Mouse (Mus musculus) ES-Bruce4 (cell line): ENCODE measurements around the gene Camkk1.

ENCODE experiments used
- CTCF ChIP-seq: IDR thresholded peaks from one replicate; pipeline ENCODE4 v1.8.1; 2011; ENCODE audit warnings: low read depth, low read length
- EP300 ChIP-seq: IDR thresholded peaks from 2 replicates; pipeline ENCODE4 v1.6.1; 2011; ENCODE audit warnings: low read depth, low read length; ENCODE audit not compliant: insufficient read depth
- POLR2A ChIP-seq: IDR thresholded peaks from one replicate; pipeline ENCODE4 v1.8.1; 2011; ENCODE audit warnings: low read length; ENCODE audit not compliant: insufficient read depth

GRCm38 (mm10) chr11:73076295-73076694, 57.5 kb downstream of the Camkk1 start:
- TF ChIP-seq CTCF: no peak
- no peak for TF ChIP-seq POLR2A
- TF ChIP-seq EP300: no peak
